Mouse (Mus musculus) stomach, embryonic 16.5 days (tissue): ENCODE data around the gene Bicdl1. TPM values are rescaled to one million over a fixed set of nuclear protein-coding genes. Genes with fewer than 3 reads are reported as not detected.
"Not testable (repeated sequence)": the region's sequence is repeated elsewhere in the genome, so short reads cannot be mapped to it uniquely, and the experiment has no call there.

ENCODE experiments used
- ATAC-seq: fragments of 200-750 bp; cut with Nextera tagmentation; 2 replicates; pipeline ENCODE4 v1.8.0; 2017; ENCODE audit warnings: moderate number of reproducible peaks, moderate TSS enrichment; ENCODE audit not compliant: insufficient read depth, low FRiP score
- H3K27ac ChIP-seq: fragments of 300-500 bp; sonication (generic); 2 replicates; pipeline ENCODE4 v1.5.1; 2014; ENCODE audit warnings: low read length
- H3K27me3 ChIP-seq: fragments of 300-500 bp; sonication (generic); 2 replicates; pipeline ENCODE4 v1.6.1; 2014; ENCODE audit warnings: low read length, control low read depth, mixed read lengths; ENCODE audit not compliant: control insufficient read depth, insufficient read depth
- H3K36me3 ChIP-seq: fragments of 300-500 bp; sonication (generic); 2 replicates; pipeline ENCODE4 v1.6.1; 2014; ENCODE audit warnings: low read length; ENCODE audit not compliant: control insufficient read depth, insufficient read depth
- H3K4me1 ChIP-seq: fragments of 300-500 bp; sonication (generic); 2 replicates; pipeline ENCODE4 v1.6.1; 2014; ENCODE audit warnings: low read length, control low read depth, mixed read lengths; ENCODE audit not compliant: control insufficient read depth, insufficient read depth
- H3K4me2 ChIP-seq: fragments of 300-500 bp; sonication (generic); 2 replicates; pipeline ENCODE4 v1.6.1; 2014; ENCODE audit warnings: low read depth, low read length, mixed read lengths
- H3K4me3 ChIP-seq: fragments of 300-500 bp; sonication (generic); replicated peaks from 2 replicates; pipeline ENCODE4 v1.5.1; 2014; ENCODE audit warnings: mild to moderate bottlenecking, low read length
- H3K9ac ChIP-seq: fragments of 300-500 bp; sonication (generic); 2 replicates; pipeline ENCODE4 v1.6.1; 2014; ENCODE audit warnings: low read length
- H3K9me3 ChIP-seq: fragments of 300-500 bp; sonication (generic); replicated peaks from 2 replicates; pipeline ENCODE4 v1.6.1; 2016; ENCODE audit warnings: low read length, control low read depth; ENCODE audit not compliant: control insufficient read depth
- WGBS: fragments of 180-500 bp; shearing (Covaris S2); extraction: QIAGEN DNeasy Blood & Tissue Kit; methylation state at CpG from one replicate; pipeline ENCODE4 v1.1.7; 2014; 5-methylcytosine and 5-hydroxymethylcytosine counted together
- polyA plus RNA-seq: library from polyadenylated mRNA; unstranded; fragments of >200 nt; fragmentation: Nextera tagmentation; extraction: Ambion mirVana; gene quantifications from 2 replicates; pipeline ENCODE4 v1.2.1, GENCODE M21; 2015

Bicdl1 gene
- polyA plus RNA-seq, 1 experiment from 2014 or later = 14.5 TPM

DNA sequence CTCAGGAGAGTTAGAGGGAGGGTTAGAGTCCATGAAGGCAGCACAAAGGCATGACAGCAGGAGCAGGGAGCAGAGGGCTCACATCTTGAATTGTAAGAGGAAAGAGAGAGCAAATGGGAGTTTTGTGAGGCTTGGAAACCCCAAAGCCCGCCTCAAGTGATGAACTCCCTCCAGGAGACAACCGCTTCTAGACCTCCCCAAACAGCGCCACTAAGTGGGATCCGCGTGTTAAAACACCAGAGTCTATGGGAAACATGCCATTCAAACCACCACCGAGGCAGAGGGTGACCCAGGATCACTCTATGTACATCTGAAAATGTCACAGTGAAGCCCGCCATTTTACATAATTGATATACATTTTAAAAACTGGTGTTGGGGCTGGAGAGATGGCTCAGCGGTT lies 26.1 kb upstream of the Bicdl1 start:
- Histone ChIP-seq H3K27ac (no peak overlapping the region), H3K36me3 (no peaks in the 10 kb centered on the region), H3K4me2 (no peak overlapping the region), H3K4me3 (no peak overlapping the region), H3K9me3 (no peaks in the 10 kb centered on the region), H3K27me3 (no peaks in the 10 kb centered on the region), H3K9ac (no peak overlapping the region), H3K4me1 (no peaks in the 10 kb centered on the region)
- 82% methylated on average over 8 of the region's 8 CpGs for WGBS
- ATAC-seq = no peak

DNA sequence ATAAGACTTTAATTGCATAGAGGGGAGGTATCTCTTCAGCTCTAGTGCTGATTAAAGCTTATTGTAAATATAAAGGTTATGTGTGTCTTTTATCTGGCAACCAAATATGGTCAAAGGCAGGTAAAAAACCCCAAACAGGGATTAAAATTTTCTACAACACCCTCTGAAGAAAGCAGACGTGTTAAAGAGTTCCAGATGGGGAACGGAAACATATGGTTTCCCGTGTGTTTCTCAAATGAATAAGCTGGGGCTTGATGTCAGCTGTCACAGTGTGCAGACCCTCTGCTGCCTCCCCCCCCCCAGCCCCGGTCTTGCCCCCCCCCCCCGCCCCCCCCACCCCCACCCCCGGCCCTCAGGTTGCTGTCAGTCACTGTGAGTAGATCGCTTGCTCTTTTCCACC lies 24.1 kb upstream of the Bicdl1 start:
- no peak overlapping the region for H3K4me3 ChIP-seq
- H3K27me3 ChIP-seq = no peaks in the 10 kb centered on the region
- ATAC-seq = no peak
- H3K9me3 ChIP-seq = no peaks in the 10 kb centered on the region
- H3K36me3 ChIP-seq = no peaks in the 10 kb centered on the region
- H3K27ac ChIP-seq = no peak overlapping the region
- no peak overlapping the region for H3K9ac ChIP-seq
- WGBS = 73% methylated on average over 6 of the region's 7 CpGs
- no peaks in the 10 kb centered on the region for H3K4me1 ChIP-seq
- H3K4me2 ChIP-seq = no peak overlapping the region

DNA sequence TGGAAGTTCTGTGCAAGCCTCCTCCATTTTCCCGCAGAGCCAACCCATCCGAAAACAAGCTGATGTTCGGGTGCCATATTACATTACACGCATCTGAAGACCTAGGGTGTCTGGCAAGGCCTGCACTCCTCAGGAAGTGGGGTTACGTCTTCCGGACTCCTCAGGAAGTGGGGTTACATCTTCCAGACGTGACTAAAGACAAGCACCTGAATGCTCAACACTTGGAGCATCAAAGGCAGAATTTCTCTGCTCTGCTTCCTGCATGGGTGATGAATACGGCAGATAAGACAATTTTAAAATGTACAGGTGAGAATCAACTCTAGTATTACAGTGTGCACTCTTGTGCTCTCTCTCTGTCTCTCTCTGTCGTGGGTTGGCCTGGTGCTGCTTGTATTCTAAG lies 23.4 kb upstream of the Bicdl1 start:
- no peak overlapping the region for H3K4me3 ChIP-seq
- H3K4me2 ChIP-seq = no peak overlapping the region
- no peak overlapping the region for H3K27ac ChIP-seq
- no peaks in the 10 kb centered on the region for H3K4me1 ChIP-seq
- no peaks in the 10 kb centered on the region for H3K9me3 ChIP-seq
- no peak for ATAC-seq
- H3K9ac ChIP-seq = no peak overlapping the region
- 85% methylated on average over 9 of the region's 9 CpGs for WGBS
- H3K36me3 ChIP-seq = no peaks in the 10 kb centered on the region
- H3K27me3 ChIP-seq = no peaks in the 10 kb centered on the region

DNA sequence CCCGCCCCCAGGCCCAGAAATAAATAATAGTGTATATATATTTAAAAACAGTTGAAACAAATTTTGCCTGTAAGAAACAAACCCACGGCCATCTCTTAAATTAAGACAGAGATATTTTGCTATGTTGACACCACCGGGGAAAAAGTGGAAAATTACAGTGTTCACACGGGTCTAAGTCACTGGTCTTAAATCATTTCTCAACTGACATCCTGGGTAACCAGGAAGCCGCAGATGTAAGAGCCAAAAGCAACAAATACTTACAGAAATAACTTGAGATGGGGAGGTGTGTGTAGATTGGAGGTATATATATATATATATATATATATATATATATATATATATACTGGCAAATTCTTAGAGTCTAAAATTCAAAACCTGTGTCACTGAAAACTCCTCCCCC lies 21.5 kb upstream of the Bicdl1 start:
- Histone ChIP-seq H3K9ac (no peak overlapping the region), H3K27ac (no peak overlapping the region), H3K36me3 (no peaks in the 10 kb centered on the region), H3K4me1 (no peaks in the 10 kb centered on the region), H3K9me3 (no peaks in the 10 kb centered on the region), H3K4me3 (no peak overlapping the region), H3K27me3 (no peaks in the 10 kb centered on the region), H3K4me2 (no peak overlapping the region)
- no peak for ATAC-seq
- WGBS = 64% methylated on average over 5 of the region's 5 CpGs

DNA sequence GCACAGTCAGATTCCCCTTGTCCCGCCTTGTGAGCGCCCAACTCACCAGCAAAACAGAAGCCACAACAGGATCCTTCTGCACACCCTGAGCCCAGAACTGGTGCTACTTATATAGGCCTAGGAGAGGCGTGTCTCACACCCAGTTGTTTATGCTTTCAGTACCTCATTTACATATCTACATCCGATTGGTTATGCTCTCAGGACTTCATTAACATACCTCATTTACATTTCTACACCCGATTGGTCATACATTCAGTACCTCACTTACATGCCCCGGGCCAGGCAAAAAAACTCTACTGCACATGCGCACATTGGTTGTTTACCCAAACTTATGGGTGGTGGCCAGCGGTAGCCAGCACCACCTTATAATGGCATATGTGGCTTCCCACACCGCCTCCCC lies 20.5 kb upstream of the Bicdl1 start:
- H3K27me3 ChIP-seq, H3K9me3 ChIP-seq, H3K4me1 ChIP-seq, H3K27ac ChIP-seq, H3K36me3 ChIP-seq, ATAC-seq, H3K4me2 ChIP-seq, H3K9ac ChIP-seq, H3K4me3 ChIP-seq: not testable (repeated sequence)
- 89% methylated on average over 9 of the region's 9 CpGs for WGBS

DNA sequence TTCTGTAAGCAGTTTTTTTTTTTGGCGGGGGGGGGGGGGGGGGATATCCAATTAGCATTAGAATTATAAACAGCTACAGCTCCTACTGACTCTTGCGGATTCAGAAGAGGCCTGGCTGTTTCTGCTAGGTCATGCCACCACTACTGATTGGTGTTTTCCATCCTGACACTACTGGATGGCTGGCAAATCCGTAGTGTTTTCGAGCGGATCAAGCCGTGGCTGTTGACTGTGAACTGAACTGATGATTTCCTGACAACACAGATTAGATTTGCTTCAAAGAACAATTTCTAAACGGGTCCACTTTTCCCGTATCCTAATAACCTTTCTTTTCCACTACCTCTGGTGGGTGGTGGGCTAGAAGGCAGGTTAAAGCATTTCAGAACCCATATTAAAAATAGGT lies 16.9 kb upstream of the Bicdl1 start:
- WGBS = 65% methylated on average over 8 of the region's 8 CpGs
- H3K27ac ChIP-seq = no peak overlapping the region
- no peaks in the 10 kb centered on the region for H3K9me3 ChIP-seq
- no peak overlapping the region for H3K9ac ChIP-seq
- H3K4me3 ChIP-seq = no peak overlapping the region
- H3K4me2 ChIP-seq = no peak overlapping the region
- H3K36me3 ChIP-seq = no peaks in the 10 kb centered on the region
- H3K27me3 ChIP-seq = no peaks in the 10 kb centered on the region
- no peak for ATAC-seq
- no peaks in the 10 kb centered on the region for H3K4me1 ChIP-seq

DNA sequence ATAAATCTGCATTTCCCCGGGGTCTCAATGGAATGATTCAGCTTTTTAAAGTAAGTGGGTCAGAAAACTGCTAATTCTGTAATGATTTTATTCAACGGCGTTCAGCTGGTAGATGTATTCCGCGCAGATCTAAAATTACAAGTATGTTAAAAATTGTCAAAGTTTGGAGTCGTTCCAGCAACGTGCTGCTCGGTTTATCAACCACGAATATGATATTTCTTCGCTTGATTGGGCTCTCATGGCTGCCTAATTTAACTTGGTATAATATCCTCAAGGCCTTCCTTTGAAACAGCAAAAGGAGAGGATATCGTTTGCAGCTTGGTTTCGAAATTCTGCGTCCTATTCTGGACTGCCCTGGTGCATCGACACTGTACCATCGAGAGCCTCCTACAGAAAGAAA lies 13.9 kb upstream of the Bicdl1 start:
- Histone ChIP-seq H3K27ac (no peak overlapping the region), H3K4me3 (no peak overlapping the region), H3K4me1 (no peaks in the 10 kb centered on the region), H3K36me3 (no peaks in the 10 kb centered on the region), H3K4me2 (no peak overlapping the region), H3K9ac (no peak overlapping the region), H3K9me3 (no peaks in the 10 kb centered on the region), H3K27me3 (no peaks in the 10 kb centered on the region)
- 78% methylated on average over 15 of the region's 15 CpGs for WGBS
- no peak for ATAC-seq

DNA sequence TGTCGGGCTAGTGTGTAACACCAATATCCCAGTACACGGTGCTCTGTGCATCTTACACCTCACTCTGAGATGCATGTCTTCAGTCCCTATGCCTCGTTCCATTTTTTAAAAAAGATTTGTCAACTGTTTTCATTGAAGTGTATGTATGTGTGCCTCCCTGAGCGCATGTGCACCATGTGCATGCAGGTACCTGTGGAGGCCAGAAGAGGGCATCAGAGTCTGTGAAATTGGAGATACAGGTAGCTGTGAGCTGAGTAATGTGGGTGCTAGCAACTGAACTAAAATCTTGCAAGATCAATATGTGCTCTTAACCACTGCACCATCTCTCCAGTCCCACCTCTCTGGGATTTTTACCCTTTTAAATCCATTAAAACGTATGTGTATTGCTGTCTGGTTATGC lies 6.6 kb upstream of the Bicdl1 start:
- Histone ChIP-seq H3K4me3 (no peak overlapping the region), H3K27me3 (peaks cover 4% of the 10 kb centered on the region; the same call in 1 of the 2 replicates), H3K9me3 (0 out of 2 replicates have a peak, but pooled peaks cover 4% of the 10 kb centered on the region), H3K4me1 (no peaks in the 10 kb centered on the region), H3K9ac (no peak overlapping the region), H3K36me3 (no peaks in the 10 kb centered on the region), H3K4me2 (no peak overlapping the region), H3K27ac (no peak overlapping the region)
- ATAC-seq = no peak
- 91% methylated on average over 5 of the region's 5 CpGs for WGBS

DNA sequence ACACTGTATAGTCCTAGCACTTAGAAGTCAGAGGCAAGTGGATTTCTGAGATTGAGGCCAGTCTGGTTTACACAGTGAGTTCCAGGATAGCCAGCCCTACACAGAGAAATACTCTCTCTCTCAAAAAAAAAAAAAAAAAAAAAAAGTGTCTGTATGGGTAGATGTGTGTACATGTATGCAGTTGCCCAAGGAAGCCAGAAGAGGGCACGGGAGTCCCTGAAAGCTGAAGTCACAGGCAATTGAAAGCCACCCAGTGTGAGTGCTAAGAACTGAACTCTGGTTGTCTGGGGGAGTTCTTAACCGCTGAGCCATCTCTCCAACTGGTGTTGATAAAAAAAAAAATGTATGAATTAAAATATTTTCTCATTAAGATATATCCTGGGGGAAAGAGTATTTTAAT lies 3.1 kb upstream of the Bicdl1 start:
- H3K9ac ChIP-seq = no peak overlapping the region
- 0 out of 2 replicates have a peak, but pooled peaks cover 4% of the 10 kb centered on the region for H3K9me3 ChIP-seq
- 88% methylated on average over 2 of the region's 2 CpGs for WGBS
- no peak overlapping the region for H3K4me2 ChIP-seq
- H3K36me3 ChIP-seq = no peaks in the 10 kb centered on the region
- H3K4me3 ChIP-seq = no peak overlapping the region
- peaks cover 9% of the 10 kb centered on the region for H3K4me1 ChIP-seq
- no peak overlapping the region for H3K27ac ChIP-seq
- ATAC-seq = no peak
- peaks cover 7% of the 10 kb centered on the region; the same call in 1 of the 2 replicates for H3K27me3 ChIP-seq

DNA sequence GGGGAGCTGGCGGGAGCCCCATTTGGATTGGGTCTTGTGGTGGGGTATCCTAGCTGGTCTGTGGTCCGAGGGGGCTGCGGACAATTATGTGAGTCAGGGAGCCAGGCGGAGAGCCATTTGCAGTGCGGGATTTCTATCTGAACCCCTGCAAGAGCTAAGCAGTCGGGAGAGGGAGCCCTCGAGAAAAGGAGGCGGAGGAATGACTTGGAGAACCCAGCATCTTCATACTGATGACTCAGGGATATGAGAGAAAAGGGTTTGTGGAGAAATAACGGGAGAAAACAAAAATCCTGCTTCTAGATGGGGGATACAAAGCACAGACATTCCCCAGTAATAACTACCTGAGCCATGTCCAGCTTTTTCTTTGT lies 1.4 kb upstream of the Bicdl1 start:
- Histone ChIP-seq H3K4me3 (peak overlapping the region; percentile 60), H3K9me3 (no peaks in the 10 kb centered on the region), H3K27ac (peak overlapping the region; percentile 63), H3K4me2 (peak overlapping the region; percentile 96), H3K9ac (peak overlapping the region; percentile 53; the same call in 1 of the 2 replicates), H3K27me3 (peaks cover 11% of the 10 kb centered on the region; the same call in 1 of the 2 replicates), H3K36me3 (no peaks in the 10 kb centered on the region), H3K4me1 (peaks cover 9% of the 10 kb centered on the region)
- ATAC-seq = peak; percentile 38
- under 1% methylated on average over 9 of the region's 9 CpGs for WGBS
